Mouse (Mus musculus) ES-Bruce4 (cell line): ENCODE measurements around the gene Gm45837.

Experiments used
- CTCF ChIP-seq: IDR thresholded peaks from one replicate; pipeline ENCODE4 v1.8.1; 2011; ENCODE audit warnings: low read depth, low read length
- POLR2A ChIP-seq: IDR thresholded peaks from one replicate; pipeline ENCODE4 v1.8.1; 2011; ENCODE audit warnings: low read length; ENCODE audit not compliant: insufficient read depth

GRCm38 (mm10) chr7:101477200-101477599, 66.5 kb downstream of the Gm45837 start:
- TF ChIP-seq POLR2A, result no peak
- TF ChIP-seq CTCF, result no peak
